Mouse (Mus musculus) intestine, postnatal 0 days (tissue): ENCODE results near the gene Thoc6. TPM values are rescaled to one million over a fixed set of nuclear protein-coding genes. Genes with fewer than 3 reads are reported as not detected.

ENCODE experiments used
- ATAC-seq: fragments of 200-750 bp; cut with Nextera tagmentation; 2 replicates; pipeline ENCODE4 v1.8.0; 2017; ENCODE audit warnings: mild to moderate bottlenecking, moderate TSS enrichment, moderate library complexity
- H3K27ac ChIP-seq: fragments of 300-500 bp; sonication (generic); 2 replicates; pipeline ENCODE4 v1.5.1; 2014; ENCODE audit warnings: mild to moderate bottlenecking, low read depth, low read length, moderate library complexity
- H3K27me3 ChIP-seq: fragments of 300-500 bp; sonication (generic); replicated peaks from 2 replicates; pipeline ENCODE4 v1.6.1; 2014; ENCODE audit warnings: low read length, mixed read lengths; ENCODE audit not compliant: control insufficient read depth, insufficient read depth
- H3K36me3 ChIP-seq: fragments of 300-500 bp; sonication (generic); 2 replicates; pipeline ENCODE4 v1.6.1; 2014; ENCODE audit warnings: mild to moderate bottlenecking, moderate library complexity; ENCODE audit not compliant: control insufficient read depth, insufficient read depth
- H3K4me1 ChIP-seq: fragments of 300-500 bp; sonication (generic); replicated peaks from 2 replicates; pipeline ENCODE4 v1.6.1; 2014; ENCODE audit warnings: antibody characterized with exemption, low read length, mixed read lengths; ENCODE audit not compliant: control insufficient read depth, insufficient read depth
- H3K4me2 ChIP-seq: fragments of 300-500 bp; sonication (generic); replicated peaks from 2 replicates; pipeline ENCODE4 v1.6.1; 2014; ENCODE audit warnings: low read depth, mild to moderate bottlenecking, moderate library complexity
- H3K4me3 ChIP-seq: fragments of 300-500 bp; sonication (generic); 2 replicates; pipeline ENCODE4 v1.5.1; 2014; ENCODE audit warnings: low read depth, low read length
- H3K9ac ChIP-seq: fragments of 300-500 bp; sonication (generic); 2 replicates; pipeline ENCODE4 v1.6.1; 2014; ENCODE audit warnings: mild to moderate bottlenecking, low read depth, low read length
- H3K9me3 ChIP-seq: fragments of 300-500 bp; sonication (generic); 2 replicates; pipeline ENCODE4 v1.6.1; 2016; ENCODE audit warnings: mixed run types; ENCODE audit not compliant: control insufficient read depth
- CTCF ChIP-seq: sonication (generic); IDR thresholded peaks from 2 replicates; pipeline ENCODE4 v1.5.1; 2016; ENCODE audit warnings: low read depth, mild to moderate bottlenecking, control low read depth, antibody characterized with exemption, moderate library complexity
- WGBS: fragments of 180-500 bp; shearing (Covaris S2); extraction: QIAGEN DNeasy Blood & Tissue Kit; methylation state at CpG from one replicate; pipeline ENCODE4 v1.1.7; 2014; 5-methylcytosine and 5-hydroxymethylcytosine counted together
- polyA plus RNA-seq: library from polyadenylated mRNA; unstranded; fragments of >200 nt; fragmentation: Nextera tagmentation; extraction: Ambion mirVana; gene quantifications from 2 replicates; pipeline ENCODE4 v1.2.1, GENCODE M21; 2015

The Thoc6 gene
- polyA plus RNA-seq, 1 experiment from 2014 or later: 15.5 TPM

DNA sequence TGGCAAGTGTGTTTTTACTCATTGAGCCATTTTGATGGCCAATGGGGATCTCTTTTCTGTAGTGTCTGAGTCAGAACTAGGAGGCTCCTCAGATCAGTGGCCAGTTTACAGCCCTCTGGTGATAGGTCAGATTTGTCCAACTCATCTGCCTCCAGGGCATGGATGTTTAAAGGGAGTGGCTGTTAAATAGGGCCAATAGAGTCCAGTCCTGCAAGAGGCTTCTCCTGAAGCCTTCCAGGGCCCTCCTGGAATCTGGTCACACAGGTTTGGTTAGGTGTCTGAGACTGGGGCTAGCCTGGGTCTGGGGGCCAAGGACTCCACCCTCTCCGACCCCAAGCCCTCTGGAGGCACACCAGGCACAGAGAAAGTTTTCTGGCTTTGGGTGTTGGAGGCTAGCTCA, 20.8 kb upstream of the Thoc6 start:
- Histone ChIP-seq H3K4me3 (no peak overlapping the region), H3K9me3 (no peaks in the 10 kb centered on the region), H3K9ac (no peak overlapping the region), H3K27ac (no peak overlapping the region), H3K4me1 (no peaks in the 10 kb centered on the region), H3K4me2 (no peak overlapping the region), H3K36me3 (no peaks in the 10 kb centered on the region), H3K27me3 (peaks cover 3% of the 10 kb centered on the region; the same call in 1 of the 2 replicates)
- no peak for TF ChIP-seq CTCF
- 50% methylated on average over 1 of the region's 1 CpGs for WGBS
- no peak for ATAC-seq

- H3K9ac ChIP-seq: no peak within 1 kb of the TSS
- ATAC-seq: no peak
- H3K4me2 ChIP-seq: no peak within 1 kb of the TSS
- peaks cover 7% of the 10 kb centered on the region; the same call in 1 of the 2 replicates for H3K4me1 ChIP-seq
- no peaks in the 10 kb centered on the region for H3K9me3 ChIP-seq
- H3K27ac ChIP-seq: no peak within 1 kb of the TSS
- H3K4me3 ChIP-seq: no peak within 1 kb of the TSS
- WGBS: 33% methylated on average over 15 of the region's 15 CpGs
- no peaks in the 10 kb centered on the region for H3K36me3 ChIP-seq
- peaks cover 23% of the 10 kb centered on the region for H3K27me3 ChIP-seq
- no peak for TF ChIP-seq CTCF
These were observed 10.4 kb upstream of the Thoc6 start, which contains the start of gene Cldn9 for GRCm38 (mm10) chr17:23683856-23684672. Gene Cldn9 (minus strand): TSS chr17:23684026.

DNA sequence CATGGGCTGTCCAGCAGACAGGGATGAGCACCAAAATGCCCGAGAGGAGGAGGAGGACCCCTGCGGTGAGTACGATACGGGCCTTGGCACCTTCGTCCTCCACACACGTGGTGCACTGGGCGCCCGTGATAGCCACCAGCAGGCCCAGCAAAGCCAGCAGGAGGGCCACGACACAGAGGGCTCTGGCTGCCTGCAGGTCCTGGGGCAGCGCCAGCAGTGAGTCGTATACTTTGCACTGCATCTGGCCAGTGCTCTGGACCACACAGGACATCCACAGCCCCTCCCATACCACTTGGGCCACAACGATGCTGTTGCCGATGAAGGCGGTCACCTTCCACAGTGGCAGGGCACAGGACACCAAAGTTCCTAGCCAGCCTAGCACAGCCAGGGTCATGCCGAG, 9.5 kb upstream of the Thoc6 start:
- no peak for ATAC-seq

DNA sequence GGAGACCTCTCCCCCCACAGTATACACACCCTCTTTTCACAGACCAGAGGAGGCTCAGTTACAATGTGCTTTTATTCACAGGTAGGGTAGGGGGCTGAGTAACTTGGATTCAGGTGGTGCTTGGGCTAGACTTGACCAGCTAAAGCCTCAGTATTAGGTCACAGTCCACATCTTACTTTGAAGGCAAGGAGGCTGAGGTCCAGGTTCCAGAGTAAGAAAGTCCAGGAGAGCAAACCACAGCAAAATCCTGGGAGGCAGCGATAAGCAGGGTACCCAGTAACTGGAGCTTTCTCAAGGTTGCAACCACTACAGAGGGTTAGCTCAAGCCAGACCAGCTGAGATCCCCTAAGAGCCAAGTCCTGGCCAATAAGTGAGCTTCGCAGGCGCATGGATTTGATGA, 8.8 kb upstream of the Thoc6 start:
- WGBS: 71% methylated on average over 3 of the region's 3 CpGs
- no peak overlapping the region for H3K4me3 ChIP-seq
- no peaks in the 10 kb centered on the region for H3K36me3 ChIP-seq
- H3K4me2 ChIP-seq: no peak overlapping the region
- H3K27ac ChIP-seq: no peak overlapping the region
- no peak for TF ChIP-seq CTCF
- no peaks in the 10 kb centered on the region for H3K9me3 ChIP-seq
- H3K4me1 ChIP-seq: peaks cover 9% of the 10 kb centered on the region; the same call in 1 of the 2 replicates
- peaks cover 28% of the 10 kb centered on the region for H3K27me3 ChIP-seq
- peak; percentile 9; the same call in 1 of the 2 replicates for ATAC-seq
- no peak overlapping the region for H3K9ac ChIP-seq

More for the DNA sequence above, 9.5 kb upstream of the Thoc6 start:
- Histone ChIP-seq H3K36me3 (no peaks in the 10 kb centered on the region), H3K4me3 (no peak overlapping the region), H3K9ac (no peak overlapping the region), H3K4me1 (peaks cover 7% of the 10 kb centered on the region; the same call in 1 of the 2 replicates), H3K9me3 (no peaks in the 10 kb centered on the region), H3K27me3 (peaks cover 28% of the 10 kb centered on the region), H3K4me2 (no peak overlapping the region), H3K27ac (no peak overlapping the region)
- no peak for TF ChIP-seq CTCF
- WGBS: 44% methylated on average over 15 of the region's 15 CpGs

DNA sequence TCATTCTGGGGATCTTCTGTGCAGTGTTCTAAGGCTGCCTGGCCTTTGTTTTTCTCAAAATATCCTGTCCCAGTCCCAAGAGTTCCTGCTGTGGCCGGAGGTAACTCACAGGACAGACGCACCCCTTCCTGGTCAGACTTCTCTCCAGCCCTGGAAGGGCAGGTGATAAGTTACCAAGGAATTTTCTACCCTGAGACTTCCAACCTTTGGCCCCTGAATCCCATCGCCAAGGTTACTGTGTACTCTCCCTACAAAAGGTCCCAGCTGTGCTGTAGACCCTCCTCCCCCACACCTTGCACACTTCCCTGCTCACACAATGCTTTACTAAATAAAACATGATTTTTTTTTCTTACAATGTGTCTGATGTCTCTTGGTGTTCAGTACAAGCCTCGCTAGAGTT, 8.4 kb upstream of the Thoc6 start:
- WGBS: 33% methylated on average over 4 of the region's 4 CpGs
- no peak for TF ChIP-seq CTCF
- no peaks in the 10 kb centered on the region for H3K9me3 ChIP-seq
- peak; percentile 32 for ATAC-seq
- no peak overlapping the region for H3K9ac ChIP-seq
- no peaks in the 10 kb centered on the region for H3K36me3 ChIP-seq
- no peak overlapping the region for H3K27ac ChIP-seq
- H3K4me2 ChIP-seq: no peak overlapping the region; the same call in 1 of the 2 replicates
- peaks cover 28% of the 10 kb centered on the region for H3K27me3 ChIP-seq
- peaks cover 11% of the 10 kb centered on the region; the same call in 1 of the 2 replicates for H3K4me1 ChIP-seq
- H3K4me3 ChIP-seq: no peak overlapping the region

DNA sequence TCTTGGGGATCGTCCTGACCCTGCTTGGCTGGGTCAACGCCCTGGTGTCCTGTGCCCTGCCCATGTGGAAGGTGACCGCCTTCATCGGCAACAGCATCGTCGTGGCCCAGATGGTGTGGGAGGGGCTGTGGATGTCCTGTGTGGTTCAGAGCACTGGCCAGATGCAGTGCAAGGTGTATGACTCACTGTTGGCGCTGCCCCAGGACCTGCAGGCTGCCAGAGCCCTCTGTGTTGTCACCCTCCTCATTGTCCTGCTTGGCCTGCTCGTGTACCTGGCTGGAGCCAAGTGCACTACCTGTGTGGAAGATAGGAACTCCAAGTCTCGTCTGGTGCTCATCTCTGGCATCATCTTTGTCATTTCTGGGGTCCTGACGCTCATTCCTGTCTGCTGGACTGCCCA, 7.4 kb upstream of the Thoc6 start:
- Histone ChIP-seq H3K4me3 (no peak overlapping the region), H3K27me3 (peaks cover 28% of the 10 kb centered on the region), H3K4me2 (no peak overlapping the region), H3K4me1 (peaks cover 19% of the 10 kb centered on the region), H3K9ac (no peak overlapping the region), H3K27ac (no peak overlapping the region), H3K36me3 (no peaks in the 10 kb centered on the region), H3K9me3 (no peaks in the 10 kb centered on the region)
- WGBS: 55% methylated on average over 10 of the region's 10 CpGs
- no peak for TF ChIP-seq CTCF
- ATAC-seq: peak; percentile 21
